Mouse (Mus musculus) thymus, postnatal 14 days (tissue): ENCODE measurements around the gene Fmn2.

ENCODE experiments used
- DNase-seq: peaks from one replicate; pipeline ENCODE4 v3.0.0; 2021

Fmn2 gene

GRCm38 (mm10) chr1:174669132-174669531 is 167.5 kb downstream of the Fmn2 start:
- DNase-seq = no peak

- no peak for DNase-seq
Measured at GRCm38 (mm10) chr1:174670846-174671245, 169.2 kb downstream of the Fmn2 start.

GRCm38 (mm10) chr1:174674586-174674985 is 173.0 kb downstream of the Fmn2 start:
- peak; percentile 8 for DNase-seq

- DNase-seq = no peak
Measured at GRCm38 (mm10) chr1:174675316-174675715, 173.7 kb downstream of the Fmn2 start.

GRCm38 (mm10) chr1:174676187-174676586 is 174.6 kb downstream of the Fmn2 start:
- DNase-seq = no peak

GRCm38 (mm10) chr1:174677211-174677610 is 175.6 kb downstream of the Fmn2 start:
- no peak for DNase-seq

- no peak for DNase-seq
Measured at GRCm38 (mm10) chr1:174689301-174689700, 187.7 kb downstream of the Fmn2 start.

- no peak for DNase-seq
Measured at GRCm38 (mm10) chr1:174700871-174701270, 199.2 kb downstream of the Fmn2 start.

GRCm38 (mm10) chr1:174701835-174702234 is 200.2 kb downstream of the Fmn2 start:
- no peak for DNase-seq

- no peak for DNase-seq
Measured at GRCm38 (mm10) chr1:174703909-174704308, 202.3 kb downstream of the Fmn2 start.

GRCm38 (mm10) chr1:174719729-174720458 is 218.3 kb downstream of the Fmn2 start:
- no peak for DNase-seq

- no peak for DNase-seq
Measured at GRCm38 (mm10) chr1:174728771-174729170, 227.1 kb downstream of the Fmn2 start.

- DNase-seq = no peak
Measured at GRCm38 (mm10) chr1:174732715-174733114, 231.1 kb downstream of the Fmn2 start.

GRCm38 (mm10) chr1:174738958-174739357 is 237.3 kb downstream of the Fmn2 start:
- no peak for DNase-seq

GRCm38 (mm10) chr1:174742667-174743066 is 241.0 kb downstream of the Fmn2 start:
- DNase-seq = no peak

GRCm38 (mm10) chr1:174748520-174748919 is 246.9 kb downstream of the Fmn2 start:
- DNase-seq = no peak

- no peak for DNase-seq
Measured at GRCm38 (mm10) chr1:174750893-174751461, 249.4 kb downstream of the Fmn2 start.

GRCm38 (mm10) chr1:174759354-174759753 is 257.7 kb downstream of the Fmn2 start:
- DNase-seq = no peak

- DNase-seq = no peak
Measured at GRCm38 (mm10) chr1:174765757-174766156, 264.1 kb downstream of the Fmn2 start.

GRCm38 (mm10) chr1:174766852-174767251 is 265.2 kb downstream of the Fmn2 start:
- no peak for DNase-seq

- no peak for DNase-seq
Measured at GRCm38 (mm10) chr1:174771871-174772281, 270.3 kb downstream of the Fmn2 start.

GRCm38 (mm10) chr1:174781037-174781436 is 279.4 kb downstream of the Fmn2 start:
- DNase-seq = no peak

- no peak for DNase-seq
Measured at GRCm38 (mm10) chr1:174788617-174789016, 287.0 kb downstream of the Fmn2 start.

- DNase-seq = no peak
Measured at GRCm38 (mm10) chr1:174811846-174812245, 310.2 kb downstream of the Fmn2 start.

- no peak for DNase-seq
Measured at GRCm38 (mm10) chr1:174826562-174826961, 324.9 kb downstream of the Fmn2 start.
